Mouse (Mus musculus): ENCODE data around the gene Flt1.

DNA sequence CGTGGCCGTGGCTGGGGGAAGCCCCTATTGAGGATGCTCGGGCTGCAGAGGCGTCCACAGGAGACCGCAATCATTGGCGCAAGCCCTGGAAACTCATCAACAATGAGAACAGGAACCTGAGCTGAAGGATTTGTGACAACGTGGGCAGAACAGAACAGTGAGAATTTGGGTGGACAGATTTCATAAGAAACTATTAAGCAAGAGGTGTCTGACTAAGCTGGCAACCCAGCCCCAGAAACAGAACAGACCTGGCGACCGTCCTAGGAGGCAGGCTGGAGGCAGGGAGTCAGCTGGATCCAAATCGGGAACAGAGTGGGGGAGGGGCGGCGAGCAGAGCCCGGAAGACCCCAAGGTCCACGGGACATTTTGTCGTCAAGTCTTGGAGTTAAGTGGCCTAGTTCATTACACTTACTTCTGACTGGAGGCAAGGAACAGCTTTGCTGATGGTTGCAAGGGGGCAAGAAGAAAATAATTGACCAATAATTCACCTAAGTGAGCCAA, 22.3 kb upstream of the Flt1 start:
- no peak for TF ChIP-seq POLR2A (IDR thresholded peaks at IDR 0.05; ENCODE audit: borderline replicate concordance, low read depth, low read length)
- no peak for TF ChIP-seq CTCF (IDR thresholded peaks at IDR 0.05; ENCODE audit: low read depth, low read length)
